Mouse (Mus musculus) heart, embryonic 10.5 days (tissue): ENCODE results near the gene Cep131. TPM values are rescaled to one million over a fixed set of nuclear protein-coding genes. Genes with fewer than 3 reads are reported as not detected.
A peak's percentile ranks its signal among the peaks of the same experiment; 100 is the strongest.

Source experiments
- DNase-seq: peaks from one replicate; pipeline ENCODE4 v3.0.0-alpha.2; 2017; ENCODE audit warnings: low spot score
- H3K27ac ChIP-seq: fragments of 300-500 bp; sonication (generic); 2 replicates; pipeline ENCODE4 v1.5.1; 2016; ENCODE audit warnings: mild to moderate bottlenecking
- H3K27me3 ChIP-seq: fragments of 300-500 bp; sonication (generic); 2 replicates; pipeline ENCODE4 v1.6.1; 2016; ENCODE audit warnings: mild to moderate bottlenecking; ENCODE audit not compliant: poor library complexity, insufficient read depth, severe bottlenecking
- H3K36me3 ChIP-seq: fragments of 300-500 bp; sonication (generic); 2 replicates; pipeline ENCODE4 v1.6.1; 2016; ENCODE audit warnings: mild to moderate bottlenecking, moderate library complexity
- H3K4me1 ChIP-seq: fragments of 300-500 bp; sonication (generic); 2 replicates; pipeline ENCODE4 v1.6.1; 2016; ENCODE audit warnings: mild to moderate bottlenecking
- H3K4me3 ChIP-seq: fragments of 300-500 bp; sonication (generic); 2 replicates; pipeline ENCODE4 v1.5.1; 2016; ENCODE audit warnings: mild to moderate bottlenecking, moderate library complexity
- H3K9me3 ChIP-seq: fragments of 300-500 bp; sonication (generic); 2 replicates; pipeline ENCODE4 v1.6.1; 2016; ENCODE audit warnings: mild to moderate bottlenecking, moderate library complexity
- WGBS: fragments of 180-500 bp; shearing (Covaris S2); methylation state at CpG from one replicate; pipeline ENCODE4 v1.1.7; 2016; 5-methylcytosine and 5-hydroxymethylcytosine counted together
- microRNA counts: library from miRNA; unstranded; fragments of <30 nt; microRNA quantifications from one replicate; lab custom pipeline; 2017
- microRNA-seq: library from miRNA; unstranded; fragments of <30 nt; microRNA quantifications from one replicate; pipeline ENCODE4, GENCODE M21; 2017
- polyA plus RNA-seq: library from polyadenylated mRNA; unstranded; fragments of >200 nt; fragmentation: Nextera tagmentation; extraction: Ambion mirVana; gene quantifications from 2 replicates; pipeline ENCODE4 v1.2.1, GENCODE M21; 2016

Cep131 gene
- polyA plus RNA-seq, 1 experiment from 2014 or later, result 29.0 TPM

DNA sequence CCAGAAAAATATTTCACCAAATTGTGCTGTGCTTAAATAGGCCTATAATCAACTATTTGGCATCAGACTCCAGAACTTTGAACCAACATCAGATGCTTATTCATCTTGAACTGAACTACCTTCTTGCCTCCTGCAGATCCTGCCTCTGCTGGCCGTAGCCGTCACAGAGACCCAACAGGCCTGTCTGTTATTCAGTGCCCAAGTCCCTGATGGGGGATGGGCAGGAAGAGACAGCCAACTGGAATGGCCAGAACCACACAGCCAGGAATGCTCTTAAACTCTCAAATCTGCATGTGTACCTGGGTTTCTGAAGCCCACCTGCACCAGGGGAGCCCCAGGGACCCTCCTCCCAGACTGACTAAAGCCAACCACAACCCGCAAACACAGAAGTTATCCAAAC lies 59.7 kb downstream of the Cep131 start:
- DNase-seq, result no peak
- Histone ChIP-seq H3K4me1 (peaks cover 39% of the 10 kb centered on the region), H3K9me3 (no peaks in the 10 kb centered on the region), H3K36me3 (no peaks in the 10 kb centered on the region), H3K27ac (no peak overlapping the region), H3K27me3 (peaks cover 6% of the 10 kb centered on the region; the same call in 1 of the 2 replicates), H3K4me3 (no peak overlapping the region)
- WGBS, result 76% methylated on average over 3 of the region's 3 CpGs

DNA sequence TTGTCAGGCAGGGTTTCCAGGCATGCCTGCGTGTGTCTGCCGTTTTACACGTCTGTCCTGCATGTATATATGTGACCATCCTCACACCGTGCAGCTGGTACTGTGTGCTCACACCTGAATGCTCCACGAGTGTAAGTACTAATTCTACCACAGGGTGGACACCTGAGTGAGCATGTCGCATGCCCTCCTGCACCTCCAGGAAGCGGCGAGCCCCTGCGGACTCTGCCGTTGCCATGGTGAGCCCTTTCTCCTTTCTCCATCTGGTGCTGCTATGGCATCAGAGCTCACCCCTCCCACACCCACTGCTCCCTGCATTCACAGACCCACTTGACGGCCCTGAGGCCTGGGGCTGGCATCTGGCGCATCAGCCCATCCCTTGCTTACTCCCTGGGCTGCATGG lies 63.8 kb downstream of the Cep131 start:
- WGBS, result 72% methylated on average over 12 of the region's 12 CpGs

DNA sequence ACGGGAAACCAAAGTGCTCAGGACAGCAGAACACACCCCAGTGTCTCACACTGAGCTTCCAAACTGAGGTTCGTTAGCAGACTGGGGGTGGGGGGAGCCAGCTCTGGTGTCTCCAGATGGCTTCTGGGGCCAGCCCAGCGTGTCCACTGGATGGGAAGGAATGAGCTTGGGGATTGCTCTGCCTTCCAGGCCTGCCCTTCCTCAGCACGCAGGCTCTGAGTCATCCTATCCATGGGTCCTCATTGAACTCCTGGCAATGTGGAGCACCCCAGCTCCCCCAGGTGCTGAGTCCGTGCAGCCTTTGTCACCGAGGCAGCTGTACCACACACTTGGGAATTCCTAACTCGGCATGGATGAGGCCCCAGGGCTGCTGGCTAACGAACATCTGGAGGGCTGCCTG lies 64.4 kb downstream of the Cep131 start:
- H3K4me3 ChIP-seq, result no peak overlapping the region
- peak overlapping the region; percentile 31; the same call in 1 of the 2 replicates for H3K27ac ChIP-seq
- no peak for DNase-seq
- H3K4me1 ChIP-seq, result peaks cover 63% of the 10 kb centered on the region
- H3K9me3 ChIP-seq, result no peaks in the 10 kb centered on the region
- H3K27me3 ChIP-seq, result peaks cover 5% of the 10 kb centered on the region; the same call in 1 of the 2 replicates
- 61% methylated on average over 8 of the region's 8 CpGs for whole genome bisulfite sequencing
- H3K36me3 ChIP-seq, result no peaks in the 10 kb centered on the region

More for the DNA sequence above, 63.8 kb downstream of the Cep131 start:
- no peaks in the 10 kb centered on the region for H3K9me3 ChIP-seq
- H3K4me1 ChIP-seq, result peaks cover 58% of the 10 kb centered on the region
- DNase-seq, result no peak
- H3K27ac ChIP-seq, result no peak overlapping the region
- H3K27me3 ChIP-seq, result peaks cover 4% of the 10 kb centered on the region; the same call in 1 of the 2 replicates
- H3K4me3 ChIP-seq, result no peak overlapping the region
- no peaks in the 10 kb centered on the region for H3K36me3 ChIP-seq

DNA sequence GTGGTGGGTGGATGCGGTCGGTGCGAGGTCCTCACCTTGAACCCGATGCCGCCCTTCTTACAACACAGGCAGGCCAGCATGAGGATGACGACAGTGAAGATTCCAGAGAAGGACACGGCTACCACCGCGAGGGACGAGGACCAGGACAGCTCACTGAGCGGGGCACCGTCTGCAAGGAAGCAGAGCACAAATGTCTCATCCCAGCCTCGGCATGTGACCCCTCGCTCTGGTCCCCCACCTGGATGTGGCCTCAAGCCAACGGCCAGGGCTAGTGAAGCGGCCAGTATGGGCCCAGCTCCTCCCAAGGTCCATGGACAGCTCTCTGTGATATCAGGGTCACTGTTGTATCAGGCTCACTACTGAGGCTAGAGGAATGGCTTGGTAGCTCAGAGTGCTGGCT lies 65.3 kb downstream of the Cep131 start:
- Histone ChIP-seq H3K9me3 (no peaks in the 10 kb centered on the region), H3K27ac (0 out of 2 replicates have a peak overlapping the region, but pooled peaks have one; percentile 14), H3K4me3 (no peak overlapping the region), H3K36me3 (no peaks in the 10 kb centered on the region), H3K27me3 (peaks cover 14% of the 10 kb centered on the region; the same call in 1 of the 2 replicates), H3K4me1 (peaks cover 72% of the 10 kb centered on the region)
- DNase-seq, result no peak
- 90% methylated on average over 16 of the region's 16 CpGs for WGBS

DNA sequence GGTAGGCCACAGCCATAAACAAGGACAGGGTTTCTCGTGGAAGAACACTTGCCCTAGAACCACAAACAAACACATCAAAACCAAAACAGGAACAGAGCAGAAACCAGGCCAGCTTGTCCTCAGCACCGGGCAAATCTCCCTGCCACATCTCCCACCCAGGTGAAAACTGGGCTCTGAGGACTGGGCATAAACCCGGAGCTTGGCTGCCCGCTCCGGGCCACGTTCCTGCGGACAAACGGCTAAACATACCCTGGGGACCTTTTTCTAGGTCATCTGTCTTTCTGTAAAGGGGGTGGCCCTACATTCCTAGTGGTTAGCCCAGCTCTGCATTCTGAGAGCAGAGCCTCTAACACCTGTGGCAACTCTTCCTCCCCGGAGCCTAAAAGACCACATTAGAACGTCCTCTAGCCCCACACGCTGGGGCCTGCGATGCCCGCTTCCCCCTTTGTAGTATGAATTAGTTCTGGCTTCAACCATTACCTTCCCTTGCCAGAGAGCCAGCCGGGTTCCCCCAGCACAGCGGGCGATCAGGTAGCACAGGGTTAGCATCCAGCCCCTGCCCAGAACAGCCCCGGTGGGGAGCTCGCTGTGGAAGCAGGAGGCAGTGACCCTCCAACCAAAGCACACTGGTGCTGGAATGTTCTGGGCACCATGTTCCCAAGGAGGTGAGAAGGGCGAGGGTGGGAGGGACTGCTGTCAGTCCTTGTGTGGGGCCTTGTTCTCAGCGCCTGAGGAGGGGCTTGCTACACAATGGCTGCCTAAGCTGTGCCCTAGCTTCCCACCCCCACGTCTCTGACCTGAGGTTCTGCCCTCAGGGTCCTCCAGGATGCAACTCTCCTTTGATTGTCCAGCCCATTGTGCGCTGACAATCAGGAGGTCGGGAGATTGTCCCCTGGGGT lies 66.8 kb downstream of the Cep131 start:
- H3K4me1 ChIP-seq, result peaks cover 87% of the 10 kb centered on the region
- no peak for DNase-seq
- no peaks in the 10 kb centered on the region for H3K36me3 ChIP-seq
- peak overlapping the region; percentile 60 for H3K27ac ChIP-seq
- peaks cover 20% of the 10 kb centered on the region; the same call in 1 of the 2 replicates for H3K27me3 ChIP-seq
- no peaks in the 10 kb centered on the region for H3K9me3 ChIP-seq
- 68% methylated on average over 23 of the region's 23 CpGs for WGBS
- no peak overlapping the region for H3K4me3 ChIP-seq

DNA sequence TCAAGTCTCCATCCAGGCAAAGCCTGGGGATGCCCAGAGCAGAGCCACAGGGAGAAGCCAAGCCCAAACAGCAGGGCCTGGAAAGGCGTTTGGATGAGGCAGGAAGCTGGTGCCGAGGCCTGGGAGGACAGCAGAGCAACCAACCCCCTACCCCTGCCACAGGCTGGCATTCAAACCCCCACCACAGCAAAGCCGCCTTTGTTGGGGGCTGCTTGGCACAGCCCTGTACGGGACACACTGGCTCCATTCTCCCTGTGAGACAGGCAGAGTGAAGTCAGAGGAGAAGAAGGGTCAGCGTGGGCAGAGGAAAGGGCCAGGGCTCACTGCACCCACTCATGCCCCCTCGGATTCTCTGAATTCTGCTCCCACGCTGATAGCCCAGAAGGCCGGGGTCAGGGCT lies 69.6 kb downstream of the Cep131 start:
- 85% methylated on average over 8 of the region's 8 CpGs for WGBS
- no peaks in the 10 kb centered on the region for H3K36me3 ChIP-seq
- no peak overlapping the region for H3K4me3 ChIP-seq

DNA sequence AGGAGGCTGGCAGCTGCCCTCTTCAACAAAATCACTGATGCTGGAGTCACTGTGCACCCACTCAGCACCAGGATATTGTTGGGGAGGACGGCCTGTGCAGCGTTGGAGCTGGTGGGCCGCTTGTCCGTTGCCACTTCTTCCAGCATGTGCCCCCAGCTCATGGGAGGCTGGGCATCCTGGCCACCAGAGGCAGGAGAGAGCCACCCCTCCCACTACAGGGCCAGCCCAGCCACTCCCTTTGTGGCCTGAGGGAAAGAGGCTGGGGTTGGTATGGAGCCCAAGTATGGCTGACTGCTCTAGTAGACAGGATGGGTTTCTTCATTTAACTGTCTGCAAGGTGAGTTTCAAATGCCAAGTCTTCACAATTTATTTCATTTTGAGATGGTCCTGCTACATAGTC lies 71.9 kb downstream of the Cep131 start:
- WGBS, result 84% methylated on average over 4 of the region's 4 CpGs
- Histone ChIP-seq H3K4me3 (no peak overlapping the region; the same call in 1 of the 2 replicates), H3K36me3 (no peaks in the 10 kb centered on the region), H3K27ac (0 out of 2 replicates have a peak overlapping the region, but pooled peaks have one; percentile 0), H3K4me1 (peaks cover 75% of the 10 kb centered on the region), H3K9me3 (no peaks in the 10 kb centered on the region), H3K27me3 (peaks cover 55% of the 10 kb centered on the region)
- DNase-seq, result no peak

More for the DNA sequence above, 69.6 kb downstream of the Cep131 start:
- Histone ChIP-seq H3K27me3 (peaks cover 33% of the 10 kb centered on the region), H3K9me3 (no peaks in the 10 kb centered on the region), H3K27ac (0 out of 2 replicates have a peak overlapping the region, but pooled peaks have one; percentile 60), H3K4me1 (peaks cover 88% of the 10 kb centered on the region)
- DNase-seq, result no peak

MicroRNA genes within 50 kb of the gene (microRNA counts, 519-probe panel; counts per million panel counts)
- microRNA mmu-miR-338-3p (lab: Ali Mortazavi, UCI), result not detected
- not detected for microRNA mmu-miR-338-5p (lab: Ali Mortazavi, UCI)

Small RNA genes lying within 50 kb of the gene (microRNA-seq; reads per million reads assigned to microRNA genes)
- gene Gm25948 (not detected), gene Mir3065 (not detected), gene Mir338 (not detected)

Other genes with a start within 250 kb of the Cep131 start
- gene Chmp6, start 173.4 kb downstream of the Cep131 start, polyA plus RNA-seq, result 86.7 and 96.6 TPM in 2 replicates
- 11.6 and 13.1 TPM in 2 replicates for gene Baiap2, start 144.1 kb downstream of the Cep131 start, polyA plus RNA-seq
- gene Aatk, start 39.7 kb downstream of the Cep131 start, polyA plus RNA-seq, result 0.51 and 0.58 TPM in 2 replicates
- 21.2 and 23.2 TPM in 2 replicates for gene Tepsin, start 11.9 kb upstream of the Cep131 start, polyA plus RNA-seq
- 92.2 and 106 TPM in 2 replicates for gene Ndufaf8, start 12.1 kb upstream of the Cep131 start, polyA plus RNA-seq
- 99.0 and 123 TPM in 2 replicates for gene Slc38a10, start 64.5 kb upstream of the Cep131 start, polyA plus RNA-seq
- gene Bahcc1, start 146.1 kb upstream of the Cep131 start, polyA plus RNA-seq, result 7.7 and 12.9 TPM in 2 replicates